Mouse (Mus musculus) layer of hippocampus, postnatal 10 days (tissue): Measurements from ENCODE around the gene Hspb6. TPM values are rescaled to one million over a fixed set of nuclear protein-coding genes. Genes with fewer than 3 reads are reported as not detected.
A peak's percentile ranks its signal among the peaks of the same experiment; 100 is the strongest.

Source experiments
- DNase-seq, 2 experiments: peaks; one replicate each; pipeline ENCODE4 v3.0.0; 2021; ENCODE audit warnings: low spot score in 2 of 2
- long read RNA-seq: library from polyadenylated mRNA; stranded (forward); transcript quantifications from one replicate; pipeline ENCODE4 v2.0.0, GENCODE M21; 2023
- total RNA-seq, 2 experiments: library from RNA; stranded (reverse); gene quantifications; 2 replicates each; pipeline ENCODE4 v1.2.3; 2021

Gene Hspb6
- total RNA-seq = 1 to 10 TPM; 5.3 to 5.6 TPM
- long read RNA-seq, partial matches to known transcripts = 0 of 10 reads
- long read RNA-seq, other reads (novel, unspliced or antisense) = 5 of 10 reads

DNA sequence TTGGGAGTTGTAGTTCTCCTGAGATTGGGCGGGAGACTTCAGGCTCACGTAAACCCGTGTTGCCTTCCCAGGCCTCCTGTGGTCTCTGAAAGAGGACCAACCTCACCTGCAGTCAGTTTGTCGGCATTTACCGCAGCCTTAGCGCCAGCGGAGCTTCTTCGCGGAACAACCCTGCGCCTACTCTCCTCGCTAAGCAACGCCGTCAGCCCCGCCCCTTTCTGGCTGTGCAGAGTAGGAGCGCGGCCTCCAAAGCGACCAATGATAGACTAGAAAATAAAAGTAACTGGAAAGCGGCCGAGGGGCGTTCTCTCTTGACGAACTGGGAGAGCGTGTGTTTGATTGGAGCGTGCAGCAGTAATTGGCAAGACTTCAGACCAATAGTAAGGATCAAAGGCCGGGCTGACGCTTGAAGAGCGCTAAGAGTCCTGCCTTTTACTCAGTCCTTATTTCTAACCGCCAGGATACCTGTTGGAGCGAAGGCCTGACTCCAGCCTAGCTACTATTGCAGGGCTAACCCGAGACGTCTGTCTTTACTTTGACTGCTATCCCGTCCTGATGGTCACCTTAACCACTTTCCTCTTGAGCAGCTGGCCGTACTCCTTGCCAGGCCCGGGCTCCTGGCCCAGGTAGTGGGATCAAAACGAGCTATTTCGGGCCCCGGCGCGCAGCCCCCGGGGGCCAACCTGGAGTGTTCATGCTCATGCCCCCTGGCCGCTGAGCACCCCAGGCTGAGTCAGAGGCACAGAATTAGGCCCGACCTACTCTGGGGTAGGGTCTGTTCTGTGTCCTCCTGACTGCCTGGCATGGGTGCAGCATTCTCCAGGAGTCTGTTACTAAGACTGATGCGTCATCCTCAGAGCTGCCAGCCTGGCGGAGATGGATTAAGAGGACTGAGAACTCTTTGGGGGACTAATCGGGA, at the start of gene Hspb6, which contains the start of gene Proser3:
TSS of gene Hspb6 (plus strand) at position 77 of the 919 bp plus-strand sequence.
TSS of gene Proser3 (minus strand) at position 198 of the 919 bp plus-strand sequence.
- DNase-seq = peak; percentile 95 to 97

DNA sequence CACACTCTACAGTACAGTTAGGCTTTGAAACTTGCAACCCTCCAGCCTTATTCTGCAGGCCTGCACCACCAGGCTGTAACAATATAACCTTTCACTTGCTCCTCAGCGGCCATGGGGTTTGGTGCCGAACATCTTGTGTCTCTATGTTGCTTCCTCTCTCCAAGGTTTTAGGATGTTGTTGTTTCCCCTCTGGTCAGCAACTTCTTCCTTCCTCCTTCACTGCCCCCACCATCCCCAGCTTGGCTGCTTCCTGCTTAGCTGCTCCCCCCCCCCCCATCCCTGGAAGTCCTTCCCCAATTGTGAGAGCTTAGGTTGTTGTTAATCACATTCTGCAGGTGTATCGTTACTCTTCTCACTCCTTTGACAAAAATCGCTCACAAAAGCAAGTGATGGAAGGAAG, 43.9 kb upstream of the Hspb6 start:
- DNase-seq = no peak

DNA sequence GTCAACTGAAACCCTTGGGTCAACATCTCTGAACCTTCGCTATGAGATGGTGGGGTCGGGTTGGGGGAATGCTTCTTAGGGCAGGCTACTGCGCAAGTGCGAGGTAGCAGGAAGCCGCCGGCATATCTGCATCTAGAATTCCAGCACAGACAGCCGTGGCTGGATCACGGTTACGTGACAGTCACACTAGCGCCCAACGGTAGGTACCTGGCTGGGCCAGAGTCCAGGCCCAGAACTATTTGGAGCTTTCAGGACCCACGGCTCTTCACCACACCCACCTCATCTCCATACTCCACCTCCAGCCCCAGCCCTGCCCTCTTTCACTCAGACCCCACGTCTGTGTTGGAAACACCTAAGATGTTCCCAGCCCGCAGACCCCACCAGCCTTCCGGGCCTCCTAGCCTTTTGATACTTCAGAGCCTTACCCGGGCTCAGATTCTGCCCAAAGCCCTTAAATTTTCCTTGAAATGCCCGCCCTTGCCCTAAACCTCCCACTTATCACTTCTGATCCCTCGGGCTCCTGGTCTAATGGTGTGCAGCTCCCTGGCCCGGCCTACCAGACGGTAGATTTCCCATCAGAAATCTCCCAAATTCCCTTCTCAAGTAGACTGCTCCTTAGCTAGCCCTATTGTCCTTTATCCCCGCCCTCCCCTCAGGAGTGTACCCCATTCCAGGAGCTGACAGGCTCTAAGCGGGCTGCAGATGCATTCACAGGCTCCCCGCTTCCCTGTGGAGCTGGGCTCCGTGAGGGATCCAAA, 36.8 kb upstream of the Hspb6 start:
- DNase-seq = no peak

DNA sequence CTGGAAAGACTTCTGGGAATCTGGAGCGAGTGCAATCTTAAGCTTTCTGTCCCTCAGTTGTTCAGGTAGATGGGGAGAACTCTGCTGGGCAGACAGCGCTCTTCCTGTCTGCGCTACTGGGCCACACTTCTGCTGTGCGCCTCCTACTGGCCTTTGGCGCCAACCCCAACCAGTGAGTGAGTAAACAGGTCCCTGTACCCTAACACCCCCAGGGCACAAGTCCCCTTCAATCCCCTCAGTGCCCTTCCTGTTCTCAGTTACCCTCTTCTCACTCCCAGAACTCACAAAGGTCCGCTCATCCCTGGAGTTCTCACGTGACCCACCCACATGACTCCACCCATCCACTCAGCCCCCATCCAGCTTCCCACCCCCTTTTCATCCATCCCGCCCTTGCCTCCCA, 33.7 kb upstream of the Hspb6 start:
- no peak for DNase-seq

DNA sequence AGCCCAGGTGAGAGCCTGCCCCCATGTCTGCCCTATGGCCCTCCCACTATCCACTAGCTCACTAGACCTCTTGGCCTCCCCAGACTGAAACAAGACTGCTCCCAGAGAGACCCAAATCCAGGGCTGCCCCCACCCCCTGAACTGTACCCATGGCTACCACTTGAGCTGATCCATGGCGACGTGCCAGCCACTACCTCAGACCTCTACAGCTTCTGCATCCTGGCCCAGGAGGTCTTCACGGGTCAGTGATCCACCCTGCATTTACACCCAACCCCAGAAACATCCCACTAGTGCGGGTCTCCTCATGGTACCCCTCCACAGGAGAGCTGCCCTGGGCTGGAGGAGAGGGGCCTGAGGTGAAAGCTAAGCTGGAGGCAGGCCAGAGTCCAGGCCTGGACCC, 31.6 kb upstream of the Hspb6 start:
- DNase-seq = no peak

DNA sequence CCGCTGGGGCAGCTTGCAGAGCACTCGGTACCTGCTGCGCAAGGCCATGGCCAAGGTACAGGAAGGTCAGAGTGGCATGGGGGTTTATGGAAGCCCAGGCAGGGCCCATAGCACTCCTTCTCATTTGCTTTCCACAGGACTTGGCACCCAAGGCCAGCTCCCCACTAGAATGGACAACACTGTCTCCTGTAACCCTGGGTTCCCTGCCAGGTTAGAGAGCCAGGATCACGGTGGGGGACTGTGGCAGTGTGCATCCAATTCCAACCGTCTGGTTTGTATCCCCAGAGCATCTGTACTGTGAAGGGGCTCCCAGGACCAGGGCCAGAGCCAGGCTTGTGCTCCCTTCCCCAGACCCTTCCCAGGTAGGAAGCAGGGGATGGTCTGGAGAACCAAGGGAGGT, 31.1 kb upstream of the Hspb6 start:
- DNase-seq = no peak

DNA sequence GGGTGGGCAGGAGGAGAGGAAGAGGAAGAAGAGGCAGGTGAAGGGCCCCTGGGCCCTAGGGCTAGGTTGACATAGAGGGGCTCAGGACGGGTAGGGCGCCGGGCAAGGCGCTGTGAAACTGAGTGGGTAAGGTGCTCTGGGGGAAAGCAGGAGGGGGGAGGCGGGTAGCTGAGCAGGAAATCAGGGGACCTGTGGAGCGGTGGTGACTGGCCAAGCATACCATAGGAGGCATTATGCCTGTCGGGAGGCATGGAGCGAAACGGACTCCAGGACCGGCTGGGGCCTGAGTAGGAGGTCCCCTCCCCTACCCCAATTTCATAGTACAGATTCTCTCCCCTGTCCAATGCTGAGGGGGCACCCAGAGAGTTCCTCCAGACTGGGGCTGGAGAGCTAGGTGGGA, 29.1 kb upstream of the Hspb6 start:
- DNase-seq = no peak

DNA sequence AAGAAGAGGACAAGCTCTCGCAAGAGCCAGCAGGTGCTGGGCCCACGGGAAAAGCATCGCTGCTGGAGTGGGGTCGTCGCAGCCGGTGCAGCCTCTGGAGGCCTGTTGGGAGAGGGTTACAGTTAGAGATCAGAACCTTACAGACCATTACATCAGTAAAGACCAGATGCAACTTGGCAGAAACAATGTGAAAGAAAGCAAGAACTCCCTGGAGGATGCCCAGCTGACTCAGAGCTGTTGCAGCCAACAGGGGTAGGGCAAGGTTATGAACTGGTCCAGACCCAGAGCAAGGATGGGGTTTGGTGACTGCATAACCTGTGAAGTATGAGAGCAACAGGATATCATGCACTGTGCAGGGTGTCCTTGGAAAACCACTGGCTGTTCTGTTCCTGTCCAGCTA, 27.5 kb upstream of the Hspb6 start:
- DNase-seq = no peak

DNA sequence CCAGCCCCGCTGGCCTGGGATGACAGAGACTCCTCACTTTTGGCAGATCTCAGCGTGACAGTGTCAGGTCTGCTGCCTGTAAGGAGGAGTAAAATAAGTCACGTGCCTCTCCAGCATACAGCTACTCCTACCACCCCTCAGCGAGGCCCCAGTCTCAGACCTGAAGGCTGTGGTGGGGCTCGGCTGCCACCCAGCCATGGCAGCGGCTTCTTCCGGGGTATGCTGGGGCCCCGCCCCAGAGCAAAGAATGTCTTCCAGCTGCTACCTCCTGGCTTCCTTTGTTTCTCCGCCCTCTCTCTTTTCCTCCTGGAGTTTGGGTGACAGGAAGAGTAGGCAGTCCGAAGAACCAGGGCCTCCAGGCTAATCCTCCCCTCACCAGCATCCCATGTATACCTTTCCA, 26.0 kb upstream of the Hspb6 start:
- no peak for DNase-seq

DNA sequence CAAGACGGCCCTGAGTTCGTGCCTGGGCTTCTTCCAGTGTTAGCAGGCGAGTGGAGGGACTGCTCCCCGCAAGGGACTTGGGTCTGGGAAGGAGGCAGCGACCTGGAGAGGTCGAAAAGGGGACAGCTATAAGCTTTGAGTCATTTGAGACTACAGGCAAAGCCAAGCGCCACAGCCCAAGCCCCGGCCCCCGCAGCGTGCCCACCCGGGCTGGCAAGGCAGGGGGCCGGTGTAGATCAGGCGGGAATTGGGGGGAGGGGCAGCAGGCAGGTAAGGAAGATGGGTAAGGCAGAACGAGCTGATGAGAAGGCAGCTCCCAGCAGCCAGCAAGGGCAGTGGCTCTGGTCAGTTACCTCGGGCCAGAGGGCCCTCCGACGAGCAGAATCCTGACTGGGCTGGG, 25.6 kb upstream of the Hspb6 start:
- no peak for DNase-seq

DNA sequence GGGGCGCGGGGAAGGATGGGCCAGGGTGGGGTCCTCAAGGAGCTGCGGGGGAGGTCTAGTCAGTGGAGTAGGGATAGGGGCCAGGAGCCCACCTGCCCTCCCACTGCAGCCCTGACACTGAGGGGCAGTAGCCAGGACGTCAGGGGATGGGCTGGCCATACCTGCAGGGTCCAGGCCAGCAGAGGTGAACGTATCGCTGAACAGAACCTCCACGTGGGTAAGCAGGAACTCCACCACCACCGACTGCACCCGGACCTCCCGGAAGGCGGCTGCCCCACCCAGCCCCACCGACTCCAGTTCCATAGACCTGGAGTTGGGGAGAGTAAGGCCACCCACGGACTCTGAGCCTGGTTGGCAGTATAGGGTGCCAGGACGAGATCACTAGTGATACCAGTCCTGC, 25.0 kb upstream of the Hspb6 start:
- no peak for DNase-seq

DNA sequence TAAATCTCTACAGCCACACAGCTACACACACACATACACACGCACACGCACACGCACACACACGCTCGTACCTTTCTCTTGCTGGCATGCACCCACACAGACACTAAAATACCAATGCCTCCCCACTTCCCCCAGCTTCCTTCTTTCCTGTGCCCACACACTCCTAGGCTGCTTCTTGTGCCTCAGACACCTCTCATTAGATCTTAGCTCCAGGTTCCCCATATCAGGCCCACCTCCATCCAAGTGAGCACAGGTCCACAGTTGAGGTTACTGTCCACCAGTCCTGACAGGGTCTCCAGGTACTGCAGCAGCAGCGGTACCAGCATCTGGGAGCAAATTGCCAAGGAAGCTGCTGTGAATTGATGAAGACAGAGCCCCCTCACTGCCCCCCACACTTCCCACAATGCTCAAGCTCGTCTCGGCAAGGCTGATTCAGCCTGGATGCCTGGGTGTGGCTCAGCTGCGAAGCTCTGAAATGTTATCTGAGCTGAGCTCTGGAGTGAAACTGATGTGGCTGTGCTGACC, 20.6 kb upstream of the Hspb6 start:
- DNase-seq = no peak

DNA sequence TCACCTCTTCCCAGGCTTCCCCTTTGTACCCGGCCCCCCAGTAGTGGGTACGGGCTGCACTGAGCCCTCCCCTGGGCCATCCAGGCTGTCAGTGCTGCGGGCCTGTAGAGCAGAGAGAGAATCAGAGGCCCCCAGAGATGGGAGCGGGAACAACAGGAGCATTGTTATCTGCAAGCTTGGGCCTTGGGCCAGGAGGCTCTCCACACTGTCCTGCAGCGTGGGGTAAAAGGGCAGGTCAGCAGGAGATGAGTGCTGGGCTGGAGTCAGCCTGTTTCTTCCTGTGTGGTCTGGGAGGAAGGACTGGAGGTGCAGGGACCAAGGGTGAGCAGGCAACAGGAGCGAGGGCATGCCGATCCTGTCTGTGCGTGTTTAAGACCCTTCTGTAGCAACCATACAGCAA, 19.0 kb upstream of the Hspb6 start:
- no peak for DNase-seq

DNA sequence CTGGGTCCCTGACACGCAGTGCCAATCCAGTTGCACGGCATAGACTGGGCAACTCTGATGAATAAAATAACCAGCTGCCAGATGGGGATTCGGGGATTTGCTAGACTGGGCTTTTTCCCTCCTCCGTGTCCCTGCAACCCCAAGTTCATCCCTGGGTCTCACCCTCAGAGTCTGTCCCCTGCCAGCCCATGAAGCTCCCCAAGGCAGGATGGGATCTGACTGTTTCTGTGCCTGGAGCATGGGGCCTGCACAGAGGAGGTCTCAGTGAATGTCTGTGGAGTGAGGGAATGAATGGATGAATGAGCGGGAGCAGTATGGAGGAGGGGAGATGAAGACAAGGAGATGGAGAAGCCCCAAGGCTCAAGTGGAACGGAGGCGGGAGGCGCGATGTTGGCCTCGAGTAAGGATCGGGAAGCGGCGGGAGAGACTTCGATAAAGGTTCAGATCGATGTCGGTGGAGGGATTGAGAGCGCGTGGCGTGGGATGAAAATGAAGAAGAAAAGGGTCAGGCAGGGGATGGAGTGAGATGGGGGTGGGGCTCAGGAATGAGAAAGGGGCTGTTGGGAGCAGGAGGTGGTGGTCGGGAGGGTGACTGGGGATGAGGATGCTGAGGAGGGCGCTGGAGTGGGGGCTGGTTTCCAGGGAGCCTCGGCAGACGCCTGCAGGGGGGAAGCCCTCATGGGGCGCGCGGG, 17.9 kb upstream of the Hspb6 start:
- peak; percentile 44 to 59 for DNase-seq

DNA sequence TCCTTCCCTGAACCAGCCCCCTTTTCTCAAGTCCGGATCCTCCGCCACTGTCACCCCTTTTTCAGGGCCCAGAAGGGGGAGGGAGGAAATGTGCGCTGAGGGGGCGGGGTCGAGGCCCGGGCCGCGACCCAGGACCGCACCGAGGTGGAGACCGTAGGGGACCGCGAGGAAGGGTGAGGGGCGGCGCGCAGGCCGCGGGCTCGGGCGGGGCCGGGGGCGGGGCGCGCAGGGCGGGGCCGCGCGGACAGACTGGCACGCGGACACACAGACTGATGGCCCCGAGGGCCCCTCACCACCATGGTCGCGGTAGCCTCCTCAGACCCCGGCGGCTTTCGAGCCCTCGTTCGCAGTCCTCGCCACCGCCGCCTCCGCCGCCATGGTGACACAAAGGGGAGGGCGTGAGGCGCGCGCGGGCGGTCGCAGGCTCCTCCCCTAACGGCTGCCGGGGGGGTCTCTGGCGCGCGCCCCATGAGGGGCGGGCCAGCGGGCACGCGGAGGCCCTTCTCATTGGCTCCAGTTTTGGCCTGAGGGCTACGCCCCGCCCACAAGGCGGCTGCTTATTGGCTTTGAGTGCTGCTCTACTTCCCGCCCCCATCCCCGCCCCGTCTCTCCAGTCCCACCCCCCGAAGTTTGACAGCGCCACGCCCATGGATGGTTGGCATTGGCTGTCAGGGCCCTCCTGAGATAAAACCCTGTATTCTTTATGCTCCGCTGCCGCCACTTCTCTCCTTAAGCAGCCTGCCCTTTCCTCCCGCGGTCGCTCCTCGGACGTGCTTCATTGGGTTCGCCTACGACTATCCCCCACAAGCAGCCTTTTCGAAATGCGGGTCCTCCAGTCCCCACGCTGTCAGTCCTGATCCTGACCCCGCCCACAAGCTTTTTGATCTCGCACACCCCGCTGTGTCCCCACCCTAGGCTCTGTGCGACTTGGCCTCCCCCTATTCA, 17.1 kb upstream of the Hspb6 start, which contains the start of gene Arhgap33:
TSS of gene Arhgap33 (minus strand) at position 428 of the 945 bp plus-strand sequence.
- DNase-seq = peak; percentile 96 to 98

DNA sequence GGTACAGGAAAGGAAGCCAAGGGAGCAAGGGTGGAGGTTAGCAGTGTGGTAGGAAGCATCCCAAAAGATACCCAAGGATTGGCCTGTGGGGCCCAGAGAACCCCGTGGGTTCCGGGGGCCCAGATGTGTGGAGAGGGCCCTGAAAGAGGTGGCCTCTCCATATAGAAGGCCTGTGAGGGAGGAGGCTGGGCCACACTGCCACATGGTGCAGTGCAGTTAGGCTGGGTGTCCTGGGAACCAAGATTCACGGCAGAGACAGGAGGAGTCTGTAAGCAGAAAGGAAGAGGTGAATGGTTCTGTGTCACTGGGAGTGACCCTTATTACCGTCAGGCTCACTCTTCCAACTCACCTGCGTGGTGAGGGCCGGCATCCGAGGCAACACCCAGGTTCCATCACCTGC, 11.4 kb upstream of the Hspb6 start:
- DNase-seq = no peak

DNA sequence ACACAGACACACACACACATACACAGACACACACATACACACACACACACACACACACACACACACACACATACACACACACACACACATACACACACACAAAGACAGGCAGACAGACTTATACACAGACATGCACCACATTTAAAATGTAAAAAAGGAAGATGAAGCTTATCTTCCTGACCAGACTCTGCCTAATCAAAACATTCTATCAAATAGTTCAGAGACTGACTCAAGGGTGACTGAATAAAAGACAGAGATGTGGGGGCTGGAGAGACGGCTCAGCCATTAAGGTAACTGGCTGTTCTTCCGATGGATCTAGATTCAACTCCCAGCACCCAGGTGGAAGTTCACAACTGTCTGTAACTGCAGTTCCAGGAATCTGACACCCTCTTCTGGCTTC, 7.7 kb upstream of the Hspb6 start:
- DNase-seq = no peak

DNA sequence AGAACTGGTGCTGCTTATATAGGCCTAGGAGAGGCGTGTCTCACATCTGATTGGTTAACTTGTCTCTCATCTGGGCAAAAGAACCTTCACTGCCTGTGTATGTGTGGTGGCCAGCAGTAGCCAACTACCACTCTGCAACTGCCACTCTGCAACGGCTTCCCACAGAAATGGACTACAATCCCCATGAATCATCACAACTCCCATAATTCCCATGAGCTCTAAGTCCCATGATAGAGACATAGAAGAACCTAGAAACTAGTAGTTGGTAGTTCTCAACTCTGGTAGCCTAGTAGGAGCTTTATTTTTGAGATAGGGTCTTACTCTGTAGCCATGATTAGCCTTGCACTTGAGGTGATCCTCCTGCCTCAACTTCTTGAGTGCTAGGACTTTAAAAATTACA, 2.1 kb upstream of the Hspb6 start:
- DNase-seq = no peak

DNA sequence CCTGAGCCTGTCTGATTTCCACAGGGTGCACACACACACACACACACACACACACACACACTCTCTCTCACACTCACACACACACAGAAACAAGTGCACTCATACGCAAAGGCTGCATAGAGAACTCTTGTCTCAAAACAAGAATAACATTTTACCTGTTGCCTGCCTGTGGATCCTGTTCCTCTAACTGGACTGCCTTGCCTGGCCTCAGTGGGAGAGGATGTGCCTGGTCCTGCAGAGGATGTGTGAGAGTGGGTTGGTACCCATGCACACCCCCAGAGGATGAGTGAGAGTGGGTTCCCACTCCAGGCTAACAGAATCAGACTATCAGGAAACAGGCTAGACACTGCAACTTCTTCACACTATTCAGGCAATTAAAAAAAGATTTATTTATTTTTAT, 1.4 kb upstream of the Hspb6 start:
- DNase-seq = no peak

DNA sequence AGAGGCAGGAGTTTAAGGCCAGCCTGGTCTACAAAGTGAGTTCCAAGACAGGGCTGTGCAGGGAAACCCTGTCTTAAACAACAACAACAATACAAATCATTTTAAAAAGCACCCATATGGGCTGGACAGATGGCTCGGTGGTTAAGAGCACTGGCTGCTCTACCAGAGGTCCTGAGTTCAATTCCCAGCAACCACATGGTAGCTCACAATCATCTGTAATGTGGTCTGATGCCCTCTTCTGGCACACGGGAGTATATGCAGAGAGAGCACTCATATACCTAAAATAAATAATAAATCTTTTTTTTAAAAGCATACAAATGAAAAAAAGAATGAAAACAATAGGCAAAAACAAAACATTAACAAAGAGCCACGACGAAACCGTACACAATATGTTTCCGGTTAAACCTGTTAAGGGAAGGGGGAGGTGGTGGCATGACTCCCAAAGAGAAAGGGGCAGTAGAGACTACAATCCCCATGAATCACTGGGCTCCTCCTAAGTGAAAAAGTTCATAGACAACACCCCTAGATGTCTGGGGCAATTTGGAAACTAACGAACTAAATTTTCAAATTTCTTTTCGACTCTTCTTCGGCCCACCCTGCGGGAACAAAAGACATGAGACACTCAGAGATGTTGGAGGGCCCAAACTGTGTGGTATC, 405 bp upstream of the Hspb6 start:
- no peak for DNase-seq
